Mouse (Mus musculus) mouse embryonic stem cell (cell line): ENCODE results near the gene Dmac2.

ENCODE experiments used
- in situ Hi-C, 2 experiments: fragments of 300-500 bp; cut with MboI; formaldehyde crosslinking; loops; 1 replicate in 1 of 2; 3 replicates in 1 of 2; pipeline ENCODE4 v1.14.3; 2019 to 2020; ENCODE audit warnings: low sequenced_read_pairs in 2 of 2, low pct_unique_long_range_greater_than_20kb in 1 of 2, mixed read lengths in 1 of 2; ENCODE audit not compliant: unreplicated experiment in 1 of 2

The Dmac2 gene

GRCm38 (mm10) chr7:25611501-25611900 lies 7.7 kb upstream of the Dmac2 start:
- in situ Hi-C loops, result loop anchor here in 1 of 2 experiments (25.0 kb wide), 1 partner anchor 474 kb away; no protein-coding TSS in a partner anchor

DNA sequence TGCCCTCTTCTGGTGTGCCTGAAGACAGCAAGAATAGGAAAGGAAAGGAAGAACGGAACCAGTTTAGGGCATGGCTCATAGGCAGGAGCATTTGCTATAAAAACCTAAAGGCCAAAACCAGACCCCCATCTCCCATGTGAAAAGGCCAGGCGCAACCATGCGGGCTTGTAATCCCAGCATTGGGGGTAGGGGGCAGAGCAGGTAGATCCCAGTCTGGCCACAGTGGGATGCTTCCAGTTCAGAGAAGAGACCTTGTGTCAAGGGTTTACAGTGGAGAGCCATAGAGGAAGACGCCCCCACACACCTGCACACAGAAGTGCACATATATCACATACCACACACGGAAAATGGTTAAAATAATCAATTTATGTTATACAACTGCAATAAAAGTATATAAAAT lies 5.1 kb upstream of the Dmac2 start:
- in situ Hi-C loops, result loop anchor here in 1 of 2 experiments (25.0 kb wide), 1 partner anchor 477 kb away; no protein-coding TSS in a partner anchor

GRCm38 (mm10) chr7:25614831-25615705 lies 4.1 kb upstream of the Dmac2 start:
- in situ Hi-C loops, result loop anchor here in 1 of 2 experiments (25.0 kb wide), 1 partner anchor 478 kb away; no protein-coding TSS in a partner anchor

- in situ Hi-C loops, result loop anchor here in 1 of 2 experiments (25.0 kb wide), 1 partner anchor 478 kb away; no protein-coding TSS in a partner anchor
Observed at GRCm38 (mm10) chr7:25615706-25616011, 3.6 kb upstream of the Dmac2 start, which contains the start of gene Erich4. Gene Erich4, minus strand, starts transcription at chr7:25615892.

- in situ Hi-C loops, result loop anchor here in 1 of 2 experiments (25.0 kb wide), 1 partner anchor 480 kb away; no protein-coding TSS in a partner anchor
Observed at GRCm38 (mm10) chr7:25617376-25618160, 1.6 kb upstream of the Dmac2 start.

- in situ Hi-C loops, result loop anchor here in 1 of 2 experiments (25.0 kb wide), 1 partner anchor 482 kb away; no protein-coding TSS in a partner anchor
Observed at GRCm38 (mm10) chr7:25619722-25619991, 443 bp downstream of the Dmac2 start.

- in situ Hi-C loops, result loop anchor here in 1 of 2 experiments (5.0 to 25.0 kb wide), 2 partner anchors 82 to 483 kb away; no protein-coding TSS in a partner anchor
Observed at GRCm38 (mm10) chr7:25620101-25620500, 887 bp downstream of the Dmac2 start.

GRCm38 (mm10) chr7:25620751-25621150 lies 1.5 kb downstream of the Dmac2 start:
- in situ Hi-C loops, result loop anchor here in 1 of 2 experiments (5.0 to 25.0 kb wide), 2 partner anchors 82 to 483 kb away; no protein-coding TSS in a partner anchor

GRCm38 (mm10) chr7:25623857-25624370 lies 4.7 kb downstream of the Dmac2 start:
- in situ Hi-C loops, result loop anchor here in 1 of 2 experiments (5.0 to 25.0 kb wide), 2 partner anchors 78 to 487 kb away; no protein-coding TSS in a partner anchor

GRCm38 (mm10) chr7:25624851-25625250 lies 5.6 kb downstream of the Dmac2 start:
- in situ Hi-C loops, result loop anchor here in 1 of 2 experiments (5.0 to 25.0 kb wide), 2 partner anchors 77 to 488 kb away; no protein-coding TSS in a partner anchor

- in situ Hi-C loops, result no loop called here
Observed at GRCm38 (mm10) chr7:25625594-25626250, 6.5 kb downstream of the Dmac2 start.

DNA sequence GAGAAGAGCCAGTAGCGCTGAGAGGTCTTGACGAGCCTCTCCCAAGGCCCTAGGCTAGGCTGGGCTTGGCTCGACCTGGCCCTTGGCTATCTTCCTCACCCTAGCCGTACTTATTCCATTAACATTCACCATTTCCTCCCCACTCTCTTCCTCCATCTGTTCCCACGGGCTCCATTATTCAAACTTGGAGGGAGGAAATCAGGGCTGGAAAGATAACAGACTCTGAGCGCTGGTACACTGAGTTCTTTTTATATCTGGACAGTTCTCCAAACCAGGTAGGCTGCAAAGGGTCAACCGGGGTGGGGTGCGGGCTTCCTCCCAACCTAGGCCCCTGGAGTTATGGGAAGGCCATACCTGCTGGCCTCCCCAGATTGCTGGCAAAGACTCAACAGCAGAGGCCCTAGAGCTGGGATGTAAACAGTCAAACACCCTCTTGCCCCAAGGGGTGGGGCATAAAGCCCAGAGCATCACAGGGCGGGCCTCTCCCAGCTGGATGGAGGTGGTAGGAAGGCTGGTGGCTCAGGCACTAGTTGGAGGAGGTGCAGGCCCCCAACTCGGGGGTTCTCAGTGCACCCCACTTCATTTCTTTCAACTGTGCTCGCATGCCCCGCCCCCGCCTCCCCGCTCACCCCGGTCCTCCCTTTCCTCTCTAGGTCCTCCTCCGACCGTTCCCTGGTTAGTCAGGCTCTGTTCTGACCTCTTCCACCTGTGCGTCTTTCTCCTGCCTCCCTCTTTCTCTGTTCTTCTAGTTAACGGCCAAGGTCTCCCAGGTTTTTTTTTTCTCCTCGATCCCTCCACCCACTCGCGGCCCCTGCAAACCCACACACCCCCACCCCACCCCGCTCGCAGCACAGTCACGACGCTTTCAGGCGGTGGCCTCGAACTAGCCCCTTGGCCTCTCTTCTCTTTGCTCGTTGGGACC lies 7.6 kb downstream of the Dmac2 start, which contains the start of gene B3gnt8:
B3gnt8 (plus strand) TSS at position 146 of the 922 bp plus-strand sequence.
- in situ Hi-C loops, result no loop called here

- in situ Hi-C loops, result no loop called here
Observed at GRCm38 (mm10) chr7:25627431-25628322, 8.5 kb downstream of the Dmac2 start.

GRCm38 (mm10) chr7:25628323-25628620 lies 9.1 kb downstream of the Dmac2 start:
- in situ Hi-C loops, result no loop called here

- in situ Hi-C loops, result no loop called here
Observed at GRCm38 (mm10) chr7:25632679-25633078, 13.5 kb downstream of the Dmac2 start.

- in situ Hi-C loops, result no loop called here
Observed at GRCm38 (mm10) chr7:25636373-25636772, 17.2 kb downstream of the Dmac2 start.
